Mouse (Mus musculus) c-Kit-positive CD71-positive TER-119-positive erythroid progenitor cells, embryonic 14.5 days (primary cell): ENCODE results near the gene Zfp512b.

ENCODE experiments used
- DNase-seq: peaks from one replicate; pipeline ENCODE4 v3.0.0-alpha.2; 2013; ENCODE audit warnings: low spot score

Zfp512b gene

DNA sequence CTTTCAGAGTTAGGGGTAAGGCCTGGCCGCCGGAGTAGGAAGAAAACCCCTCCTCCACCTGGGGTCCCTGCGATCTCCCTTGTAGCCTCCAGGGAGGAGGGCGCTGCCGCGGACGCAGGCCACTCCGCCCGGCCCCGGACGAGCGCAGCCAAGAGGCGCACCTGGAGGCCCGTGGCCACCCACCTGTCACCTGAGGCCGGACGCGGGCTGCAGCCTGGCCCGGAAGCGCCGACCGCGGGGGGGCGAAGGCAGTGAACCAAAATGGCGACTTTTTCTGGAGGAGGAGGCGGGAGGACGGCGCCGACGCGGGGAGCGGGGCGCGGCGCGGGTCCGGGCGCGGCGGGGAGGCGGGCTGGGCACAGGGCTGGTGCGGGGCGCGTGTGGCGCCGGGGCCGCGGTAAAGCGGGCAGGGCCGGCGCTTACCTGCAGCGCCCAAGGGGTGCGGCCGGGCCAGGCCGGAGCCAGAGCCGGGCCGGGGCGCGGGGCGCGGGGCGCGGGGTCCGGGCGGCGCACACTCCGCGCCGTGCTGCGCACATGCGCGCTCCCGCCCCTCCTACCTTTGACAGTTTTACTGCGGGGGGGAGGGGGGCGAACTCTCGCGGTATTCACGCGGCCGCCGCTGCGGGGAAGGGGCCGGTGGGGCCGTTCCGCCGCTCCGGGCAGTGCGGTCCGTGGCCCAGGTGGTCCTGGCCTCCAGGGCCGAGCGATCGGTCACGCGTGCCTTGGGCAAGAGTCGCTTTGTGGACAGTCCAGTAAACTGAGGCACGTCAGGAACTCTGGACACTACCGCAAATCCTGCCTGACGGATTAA, at the start of gene Zfp512b:
Gene Zfp512b (minus strand): TSS at position 573 of the 811 bp plus-strand sequence.
- no peak for DNase-seq

DNA sequence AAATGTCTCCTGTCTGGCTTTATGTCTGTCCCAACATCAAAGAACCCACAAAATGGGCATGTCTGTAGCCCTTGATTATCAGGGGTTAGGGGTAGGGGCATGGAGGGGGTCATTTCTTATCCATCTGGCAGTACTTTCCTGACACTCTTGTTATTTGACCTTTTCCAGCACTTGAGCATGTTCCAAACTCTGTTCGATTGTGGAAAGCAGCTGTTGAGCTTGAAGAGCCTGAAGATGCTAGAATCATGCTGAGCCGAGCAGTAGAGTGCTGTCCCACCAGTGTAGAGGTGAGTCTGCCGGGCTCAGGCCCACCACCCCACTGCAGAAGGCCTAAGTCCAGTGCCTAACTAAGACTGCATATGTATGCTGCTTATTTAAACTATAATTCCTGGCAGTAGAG, 43.3 kb upstream of the Zfp512b start:
- no peak for DNase-seq

DNA sequence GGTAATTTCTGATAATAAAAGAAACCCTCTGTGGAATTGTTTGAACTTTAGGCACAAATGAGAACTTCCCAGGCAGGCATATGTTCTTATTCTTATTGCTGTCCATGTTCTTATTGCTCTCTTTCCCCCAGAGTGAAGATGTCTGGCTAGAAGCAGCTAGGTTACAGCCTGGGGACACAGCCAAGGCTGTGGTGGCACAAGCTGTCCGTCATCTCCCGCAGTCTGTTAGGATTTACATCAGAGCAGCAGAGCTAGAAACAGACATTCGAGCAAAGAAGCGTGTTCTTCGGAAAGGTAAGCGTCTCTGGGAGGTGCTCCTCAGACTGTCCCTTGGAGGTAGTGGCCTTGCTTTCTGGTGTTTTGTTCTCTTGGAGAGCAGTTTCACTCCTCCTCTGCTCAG, 40.0 kb upstream of the Zfp512b start:
- no peak for DNase-seq

DNA sequence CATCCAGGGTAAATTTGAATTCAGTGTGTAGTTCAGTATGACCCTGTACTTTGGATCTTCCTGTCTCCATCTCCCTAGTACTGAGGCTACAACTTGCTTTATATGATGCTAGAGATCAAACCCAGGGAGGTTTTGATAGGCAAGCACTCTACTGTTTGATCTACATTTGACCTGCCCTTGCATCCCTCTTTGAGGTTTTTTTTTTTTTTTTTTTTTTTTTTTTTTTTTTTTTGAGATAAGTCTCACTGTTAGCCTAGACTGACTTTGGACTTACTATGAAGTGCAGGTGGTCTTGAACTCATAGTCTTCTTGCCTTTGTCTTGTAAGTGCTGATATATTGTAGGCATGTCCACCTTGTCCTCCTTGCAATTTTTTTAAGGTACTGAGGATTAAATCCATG, 35.9 kb upstream of the Zfp512b start:
- DNase-seq, result no peak

DNA sequence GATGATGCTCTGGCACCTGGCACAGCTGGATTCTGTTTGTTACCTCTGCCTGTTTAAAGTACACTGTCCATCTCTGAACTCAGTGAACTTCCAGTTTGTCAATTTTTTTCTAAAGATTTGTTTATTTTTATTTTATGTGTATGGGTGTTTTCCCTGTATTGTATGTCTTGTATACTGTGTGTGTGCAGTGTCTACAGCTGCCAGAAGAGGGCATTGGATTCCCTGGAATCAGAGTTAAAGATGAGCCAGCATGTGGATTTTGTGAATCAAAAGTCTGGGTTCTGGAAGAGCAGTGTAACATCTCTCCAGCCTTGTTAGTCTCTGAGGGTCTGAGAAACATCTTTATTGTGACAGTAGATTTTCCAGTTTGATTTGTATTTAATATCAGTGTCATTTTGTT, 30.8 kb upstream of the Zfp512b start:
- DNase-seq, result no peak

DNA sequence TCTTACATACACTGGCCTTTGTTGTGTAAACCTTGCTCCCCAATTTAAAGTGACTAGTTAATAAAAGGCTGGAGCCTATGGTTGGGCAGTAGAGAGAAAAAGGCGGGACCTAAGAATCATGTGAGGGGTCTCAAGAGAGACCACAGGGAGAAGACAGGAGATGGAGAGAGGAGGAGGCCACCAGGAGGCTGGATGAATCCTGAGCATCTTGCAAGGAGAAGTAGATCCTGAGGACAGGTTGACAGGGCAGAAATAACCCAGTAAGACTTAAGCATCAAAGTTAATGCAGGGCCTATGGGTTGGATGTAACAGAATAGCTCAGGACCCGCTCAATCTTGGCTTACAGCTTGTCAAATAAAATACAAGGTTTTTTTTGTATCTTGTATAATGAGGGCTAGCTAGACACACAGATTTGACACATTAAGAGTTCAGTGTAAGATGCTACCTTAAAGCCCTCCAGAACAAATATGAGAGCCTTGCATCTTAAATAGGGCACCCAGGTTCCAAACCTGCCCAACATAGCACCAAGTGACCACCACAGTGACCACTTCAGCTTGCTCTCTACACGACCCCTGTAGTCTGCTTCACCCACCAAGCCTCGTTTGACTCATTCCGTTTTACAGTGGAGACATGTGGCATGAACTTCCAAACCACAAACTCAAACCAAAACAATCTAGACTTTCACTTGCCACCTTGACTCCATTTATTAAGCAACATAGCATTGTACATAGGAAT, 26.3 kb upstream of the Zfp512b start:
- no peak for DNase-seq

DNA sequence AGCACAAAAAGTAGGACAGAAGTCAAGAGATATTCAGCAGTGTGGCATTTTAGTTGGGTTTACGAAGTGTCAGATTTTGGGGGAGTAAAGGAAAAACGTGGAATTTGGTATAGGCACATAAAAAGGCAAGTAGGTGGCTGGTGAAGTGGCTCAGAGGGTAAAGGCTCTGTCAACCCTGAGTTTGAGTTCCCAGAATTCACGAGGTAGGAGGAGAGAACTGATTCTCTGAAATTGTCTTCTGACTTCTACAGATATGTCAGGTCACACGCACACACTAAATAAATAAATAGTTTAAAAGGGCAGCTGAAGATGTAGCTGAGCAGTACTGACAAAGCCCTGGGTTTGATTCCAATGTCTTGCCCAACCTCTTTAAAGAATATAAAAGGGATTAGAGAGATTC, 9.8 kb upstream of the Zfp512b start:
- DNase-seq, result peak; percentile 65

DNA sequence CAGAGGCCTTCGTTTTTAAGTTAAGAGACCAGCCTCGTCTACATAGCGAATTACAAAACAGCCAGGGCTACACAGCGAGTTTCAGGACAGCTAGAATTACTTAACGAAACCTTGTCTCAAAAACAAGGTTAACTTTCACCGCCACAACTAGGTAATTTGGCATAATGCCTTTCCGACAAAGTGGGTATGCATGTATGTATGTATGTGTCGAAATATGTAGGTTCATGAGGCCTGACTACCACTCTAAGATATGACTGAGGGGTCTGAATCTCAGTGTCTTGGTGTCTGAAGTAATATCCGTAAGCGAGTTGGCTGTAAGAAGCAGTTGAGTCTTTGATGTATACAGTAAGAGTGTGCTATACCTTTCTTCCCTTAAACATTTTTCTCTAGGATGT, 9.1 kb upstream of the Zfp512b start:
- DNase-seq, result no peak

DNA sequence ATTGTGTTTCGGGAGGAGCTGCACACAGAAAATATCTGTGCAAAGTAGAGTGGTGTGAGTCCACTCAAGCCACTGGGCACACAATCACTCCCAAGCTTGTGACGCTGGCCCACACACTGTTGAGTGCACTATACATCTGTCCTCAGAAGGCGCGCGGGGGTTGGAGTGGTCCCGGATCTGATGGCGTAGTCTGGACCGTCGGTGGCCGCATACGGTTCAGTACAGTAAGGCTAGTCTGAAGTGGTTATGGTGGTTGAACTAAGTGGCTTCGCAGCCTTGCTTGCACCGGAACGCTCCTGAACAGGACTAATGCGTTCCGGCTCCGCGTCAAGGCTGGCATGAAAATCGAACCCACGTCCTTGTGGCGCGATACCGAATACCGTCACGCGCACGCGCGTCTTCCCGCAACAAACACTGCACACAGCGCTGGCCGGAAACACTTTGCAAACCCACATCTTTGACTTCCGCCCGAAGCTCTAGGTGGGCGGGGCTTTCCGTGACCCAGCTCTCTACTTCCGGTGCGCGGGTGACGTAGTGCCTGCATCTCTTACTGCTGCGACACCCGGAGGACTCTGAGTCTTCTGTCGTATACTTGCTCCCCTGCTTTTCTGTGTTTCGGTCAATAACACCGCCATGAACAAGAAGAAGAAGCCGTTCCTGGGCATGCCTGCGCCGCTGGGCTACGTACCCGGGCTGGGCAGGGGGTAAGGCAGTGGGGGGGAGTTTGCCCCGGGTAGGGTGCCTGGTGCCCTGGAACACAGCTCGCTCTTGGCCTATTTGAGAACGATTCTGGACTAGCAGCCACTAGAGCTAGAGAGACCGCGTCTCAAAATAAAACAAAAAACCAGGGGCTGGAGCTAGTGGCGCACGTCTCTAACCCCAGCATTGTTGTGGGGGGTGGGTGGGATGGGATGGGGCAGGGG, 8.5 kb upstream of the Zfp512b start:
- DNase-seq, result peak; percentile 95

DNA sequence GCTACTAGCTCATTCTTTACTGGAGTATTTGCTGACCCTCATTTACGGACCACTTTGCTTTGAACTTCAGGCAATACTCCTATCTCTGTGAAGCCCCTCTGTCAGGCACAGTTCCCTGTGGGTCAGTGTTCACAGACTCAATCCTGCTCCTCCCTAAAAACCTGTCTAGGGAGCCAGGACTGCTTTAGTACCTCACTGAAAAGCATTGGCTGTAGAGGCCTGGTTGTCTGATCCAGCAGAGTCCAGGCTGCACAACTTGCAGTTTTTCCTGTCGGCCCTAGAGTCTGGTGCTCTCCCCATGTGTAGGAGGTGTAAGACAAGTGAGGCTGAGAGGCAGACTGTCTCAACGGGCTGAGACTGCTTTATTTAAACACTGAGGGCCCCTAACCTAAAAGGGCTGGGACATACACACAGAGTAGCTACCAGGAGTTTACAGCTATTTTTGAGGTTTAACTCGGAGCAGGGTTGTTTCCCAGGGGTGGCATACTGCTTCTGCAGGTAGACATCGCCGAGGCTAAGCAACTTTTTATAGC, 7.7 kb upstream of the Zfp512b start:
- DNase-seq, result no peak

DNA sequence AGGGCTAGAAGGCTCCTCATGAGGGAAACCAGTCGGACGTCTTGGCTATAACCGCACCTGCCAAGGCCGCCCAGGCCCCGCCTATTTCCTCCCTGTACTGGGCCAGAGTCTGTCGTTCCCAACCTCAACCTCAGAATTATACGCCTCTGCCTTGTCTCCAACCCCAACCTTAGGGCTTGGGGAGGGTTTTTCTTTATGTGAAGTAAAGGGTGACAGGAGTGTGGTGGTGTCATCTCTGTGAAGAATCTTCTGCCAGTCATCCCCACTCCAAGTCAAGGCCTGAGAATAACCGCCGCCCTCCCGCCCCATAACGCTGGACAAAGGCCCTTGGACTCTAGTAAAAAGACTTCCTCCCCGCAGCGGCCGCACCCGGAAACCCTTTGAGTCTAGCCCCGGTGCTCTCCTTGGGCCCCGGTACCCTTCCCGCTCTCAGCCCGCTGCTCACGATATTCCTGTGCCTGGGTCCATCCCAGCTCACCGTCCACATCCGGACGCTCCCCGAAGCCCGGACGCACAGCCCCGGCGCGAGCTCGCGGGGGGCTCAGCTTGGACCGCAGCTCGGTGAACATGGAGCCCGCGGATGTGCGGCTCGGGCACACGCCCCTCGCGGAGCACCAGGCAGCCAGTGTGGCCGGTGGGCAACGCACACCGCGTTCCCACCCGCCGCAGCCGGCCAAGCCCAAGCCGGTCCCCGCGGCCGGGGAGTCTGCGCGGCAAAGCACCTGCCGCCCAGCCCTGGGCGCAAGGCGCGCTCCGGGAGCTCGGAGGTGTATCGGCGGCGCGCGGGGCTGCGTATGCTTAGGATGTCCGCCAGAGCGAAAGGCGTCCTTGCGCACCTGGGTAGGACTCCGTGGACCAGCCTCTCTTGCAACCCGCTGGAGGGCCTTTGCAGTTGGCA, 6.1 kb upstream of the Zfp512b start, which contains the start of gene Samd10:
Gene Samd10 (minus strand): TSS at position 759 of the 898 bp plus-strand sequence.
- DNase-seq, result no peak

DNA sequence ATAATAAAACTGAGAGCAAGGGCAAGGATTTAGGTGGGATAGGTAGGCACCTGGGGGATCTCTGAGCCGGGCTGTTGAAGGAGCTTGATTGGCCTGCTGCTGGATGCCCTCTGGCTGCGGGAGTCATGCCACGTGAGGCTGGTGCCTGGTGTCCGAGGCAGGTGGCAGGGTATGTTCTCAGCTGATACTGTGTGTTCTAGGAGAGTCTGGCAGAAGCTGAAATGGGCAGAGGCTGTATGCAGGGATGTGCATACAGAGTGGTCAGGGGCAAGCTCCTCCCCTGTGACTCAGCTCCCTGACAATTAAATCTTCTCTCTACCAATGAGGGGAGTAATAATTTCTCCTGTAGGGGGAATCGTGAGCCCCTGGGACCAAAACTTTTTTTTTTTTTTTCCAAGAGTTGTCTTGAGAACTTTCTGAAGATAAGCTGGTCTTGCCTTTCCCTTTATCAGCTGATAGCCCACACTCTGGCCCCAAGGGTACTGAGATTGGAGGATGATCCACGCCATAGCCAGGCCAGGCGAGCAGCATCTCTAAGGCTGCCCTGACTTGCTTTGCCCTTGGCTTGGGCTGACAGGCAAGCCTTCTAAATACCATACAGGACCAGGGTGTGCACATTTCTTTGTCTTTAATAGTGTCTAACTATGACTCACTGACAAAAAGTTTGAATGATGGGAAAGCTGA, 4.9 kb upstream of the Zfp512b start:
- no peak for DNase-seq

DNA sequence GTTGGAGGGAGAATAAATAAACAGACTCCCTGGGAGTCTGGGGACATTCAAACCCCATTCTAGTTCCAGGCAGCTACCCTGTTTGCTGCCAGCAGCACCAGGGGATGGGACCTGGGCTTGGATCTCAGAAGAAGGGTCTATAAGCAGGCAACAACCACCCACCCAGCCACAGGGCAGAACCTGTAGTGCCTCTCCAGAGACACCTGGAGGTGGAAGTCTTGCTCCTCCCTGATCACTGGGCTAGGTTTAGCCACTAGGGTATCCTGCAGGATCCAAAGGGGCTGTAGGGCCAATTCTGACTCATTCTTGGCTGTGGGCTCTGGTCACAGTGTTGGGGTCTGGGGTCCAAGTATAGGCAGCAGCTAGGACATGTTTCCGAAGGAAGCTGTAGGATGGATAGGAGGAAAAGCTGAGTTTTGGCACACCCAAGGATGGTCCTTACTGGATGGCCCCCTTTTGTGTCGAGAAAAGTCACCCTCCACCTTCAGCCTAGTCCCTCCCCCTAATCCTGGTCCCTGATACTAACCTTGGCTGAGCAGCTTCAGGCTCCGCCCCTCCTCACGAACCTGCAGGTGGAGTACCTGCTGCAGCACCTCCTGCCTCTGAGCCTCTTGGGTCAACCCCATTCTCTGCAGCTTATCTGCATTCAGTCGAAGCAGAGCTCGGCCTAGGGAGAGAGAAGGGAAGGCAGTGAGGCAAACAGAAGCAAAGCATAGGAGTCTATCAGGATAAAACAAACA, 3.8 kb upstream of the Zfp512b start:
- no peak for DNase-seq

DNA sequence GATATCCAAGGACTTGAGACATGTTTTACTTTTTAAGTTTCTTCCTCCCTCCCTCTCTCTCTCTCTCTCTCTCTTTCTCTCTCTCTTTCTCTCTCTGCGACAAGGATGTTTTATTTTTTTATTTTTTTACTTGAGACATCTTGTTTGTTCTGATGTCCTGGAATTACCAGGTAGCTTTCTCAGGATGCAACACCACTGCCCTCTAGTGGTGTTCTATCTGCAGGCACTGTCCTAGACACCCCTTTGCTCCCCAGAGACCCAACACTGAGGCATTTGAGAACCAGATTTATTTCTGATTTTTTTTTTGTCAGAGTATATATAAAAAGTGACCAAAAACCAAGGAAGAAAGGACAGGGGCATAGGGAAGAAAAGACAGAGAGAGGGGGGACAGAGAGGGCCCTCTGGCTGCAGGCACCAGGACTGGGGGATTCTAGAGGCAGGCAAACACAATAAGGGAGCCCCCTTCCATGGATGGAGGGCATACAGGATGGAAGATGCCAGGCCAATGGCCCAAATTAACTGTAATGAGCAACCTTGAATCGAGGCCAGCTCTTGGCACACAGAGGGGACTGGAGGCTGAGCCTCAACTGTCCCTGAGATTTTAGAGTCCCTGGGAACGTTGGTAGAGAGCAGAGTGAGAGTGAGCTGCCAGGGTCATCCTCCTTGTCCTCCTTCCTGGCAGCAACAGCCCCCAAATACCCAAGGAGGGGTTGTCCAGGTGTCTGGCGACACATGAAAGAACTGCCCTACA, 2.5 kb upstream of the Zfp512b start:
- no peak for DNase-seq

DNA sequence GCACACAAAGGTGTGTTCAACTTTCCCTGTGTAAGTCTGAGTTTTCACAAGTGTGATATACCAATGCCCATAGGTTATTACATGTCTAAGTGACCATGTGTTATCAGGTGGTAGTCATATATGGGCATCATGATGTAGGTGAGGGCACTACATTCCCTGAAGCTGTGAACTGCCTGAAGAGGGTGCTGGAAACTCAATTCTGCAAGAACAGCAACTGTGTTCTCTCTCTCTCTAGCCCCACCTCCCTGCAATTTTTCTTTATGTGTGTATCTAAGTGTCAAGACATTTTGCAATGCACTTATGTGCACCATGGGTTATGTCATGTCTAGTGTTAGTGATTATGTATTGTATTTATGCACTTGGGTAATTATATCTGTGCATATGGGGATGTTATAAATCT, 1.3 kb upstream of the Zfp512b start:
- DNase-seq, result no peak

DNA sequence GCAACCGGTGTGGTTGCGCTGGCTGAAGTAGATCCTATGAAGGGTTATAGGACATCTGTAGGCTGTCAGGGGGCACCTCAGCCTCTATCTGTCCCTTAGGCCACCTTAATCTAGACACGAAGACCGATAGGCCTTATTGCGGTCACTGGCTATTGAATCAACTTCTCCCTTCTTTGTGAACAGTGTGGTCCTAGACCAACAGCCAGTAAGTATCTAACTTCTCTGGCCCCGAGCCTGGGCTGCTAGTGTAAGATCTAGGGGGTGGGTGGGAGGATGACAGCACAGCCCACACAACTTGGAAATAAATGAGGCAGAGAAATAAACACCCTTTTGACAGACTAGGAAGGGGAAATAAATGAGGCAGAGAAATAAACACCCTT, 429 bp upstream of the Zfp512b start:
- DNase-seq, result no peak

DNA sequence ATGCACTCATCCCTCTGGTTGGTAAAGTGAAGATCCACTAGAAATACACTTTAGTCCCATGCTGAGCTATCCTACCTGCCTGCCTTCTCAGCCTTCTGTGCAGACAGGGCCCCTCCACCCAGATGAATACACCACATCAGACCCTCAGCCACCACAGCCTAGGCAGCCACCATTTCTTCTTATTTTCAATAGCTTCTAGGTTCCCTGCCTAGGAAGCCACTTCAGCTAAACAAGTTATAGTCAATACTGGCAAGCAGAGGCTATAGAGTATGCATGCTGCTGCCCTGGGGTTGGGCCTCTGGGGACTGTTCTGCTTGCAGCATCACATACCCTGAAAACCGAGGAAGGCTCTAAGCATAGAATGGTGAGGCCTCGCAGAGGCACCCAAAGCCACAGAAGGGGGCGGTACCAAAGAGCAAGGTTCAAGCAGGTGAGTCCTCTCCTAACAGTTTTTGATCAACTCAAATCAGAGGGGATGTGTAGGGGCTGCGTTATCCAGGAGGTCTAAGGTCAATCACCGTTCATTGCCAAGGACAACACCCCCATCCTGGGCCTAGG, 996 bp downstream of the Zfp512b start, which contains the start of gene Prpf6:
Gene Prpf6 (plus strand): TSS at position 341 of the 558 bp plus-strand sequence.
- DNase-seq, result no peak

DNA sequence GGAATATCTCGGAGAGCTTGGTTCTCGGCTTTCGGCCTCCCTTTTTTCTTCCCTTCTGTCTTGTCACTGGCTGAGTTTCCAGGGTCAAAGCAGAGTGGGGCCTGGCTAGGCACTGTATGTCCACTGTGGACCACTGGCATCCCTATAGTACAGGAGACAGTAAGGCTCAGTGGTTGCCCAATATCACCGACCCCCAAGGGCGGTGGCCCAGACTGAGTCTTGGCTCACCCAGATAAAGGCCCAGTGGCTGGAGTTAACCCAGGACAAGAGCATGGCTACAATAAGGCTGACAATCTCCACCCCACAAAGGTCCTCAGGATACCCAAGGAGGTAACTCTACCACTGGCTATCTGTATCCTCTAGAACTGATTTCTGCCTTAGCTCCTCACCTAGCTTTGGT, 2.1 kb downstream of the Zfp512b start:
- DNase-seq, result no peak

DNA sequence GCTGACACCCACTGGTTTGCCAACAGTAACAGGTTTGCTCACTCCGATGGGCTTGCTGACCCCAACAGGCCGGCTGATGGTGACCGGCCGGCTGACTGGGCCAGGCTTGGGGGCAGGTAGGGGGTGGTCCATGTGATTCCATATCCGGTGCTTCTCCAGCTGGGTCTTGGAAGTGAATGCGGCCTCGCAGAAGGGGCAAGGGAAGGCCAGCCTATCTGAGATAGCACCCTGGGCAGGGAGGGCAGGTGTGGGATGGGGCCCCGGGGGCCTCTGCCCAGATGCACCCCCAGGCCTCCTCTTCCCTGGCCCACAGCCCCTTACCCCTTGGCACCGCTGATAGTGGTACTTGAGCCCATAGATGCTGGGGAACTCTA, 2.9 kb downstream of the Zfp512b start:
- DNase-seq, result no peak
